Mouse (Mus musculus) liver, embryonic 13.5 days (tissue): ENCODE data around the gene Oard1. TPM values are rescaled to one million over a fixed set of nuclear protein-coding genes. Genes with fewer than 3 reads are reported as not detected.

Experiments
- ATAC-seq: fragments of 200-750 bp; cut with Nextera tagmentation; 2 replicates; pipeline ENCODE4 v1.8.0; 2017; ENCODE audit warnings: low read depth, mild to moderate bottlenecking, moderate number of reproducible peaks, moderate library complexity
- DNase-seq: peaks from one replicate; pipeline ENCODE4 v3.0.0; 2022
- H3K27ac ChIP-seq: fragments of 300-500 bp; sonication (generic); 2 replicates; pipeline ENCODE4 v1.5.1; 2015; ENCODE audit warnings: moderate library complexity, mild to moderate bottlenecking, inconsistent platforms
- H3K27me3 ChIP-seq: fragments of 300-500 bp; sonication (generic); 2 replicates; pipeline ENCODE4 v1.6.1; 2015; ENCODE audit warnings: mild to moderate bottlenecking, inconsistent platforms
- H3K36me3 ChIP-seq: fragments of 300-500 bp; sonication (generic); 2 replicates; pipeline ENCODE4 v1.6.1; 2015; ENCODE audit warnings: mild to moderate bottlenecking, inconsistent platforms
- H3K4me1 ChIP-seq: fragments of 300-500 bp; sonication (generic); replicated peaks from 2 replicates; pipeline ENCODE4 v1.6.1; 2015; ENCODE audit warnings: inconsistent platforms
- H3K4me2 ChIP-seq: fragments of 300-500 bp; sonication (generic); 2 replicates; pipeline ENCODE4 v1.6.1; 2015; ENCODE audit warnings: inconsistent platforms, mild to moderate bottlenecking, moderate library complexity
- H3K4me3 ChIP-seq: fragments of 300-500 bp; sonication (generic); replicated peaks from 2 replicates; pipeline ENCODE4 v1.5.1; 2015; ENCODE audit warnings: mild to moderate bottlenecking, inconsistent platforms
- H3K9ac ChIP-seq: fragments of 300-500 bp; sonication (generic); 2 replicates; pipeline ENCODE4 v1.6.1; 2015; ENCODE audit warnings: mild to moderate bottlenecking, inconsistent platforms
- H3K9me3 ChIP-seq: fragments of 300-500 bp; sonication (generic); replicated peaks from 2 replicates; pipeline ENCODE4 v1.6.1; 2016; ENCODE audit warnings: inconsistent platforms
- WGBS: fragments of 180-500 bp; shearing (Covaris S2); methylation state at CpG from one replicate; pipeline ENCODE4 v1.1.7; 2015; ENCODE audit not compliant: insufficient replicate concordance; 5-methylcytosine and 5-hydroxymethylcytosine counted together
- polyA plus RNA-seq: library from polyadenylated mRNA; unstranded; fragments of >200 nt; fragmentation: Nextera tagmentation; extraction: Ambion mirVana; gene quantifications from 2 replicates; pipeline ENCODE4 v1.2.1, GENCODE M21; 2015

Oard1 gene
- polyA plus RNA-seq, 1 experiment from 2014 or later, result 58.9 TPM

- Histone ChIP-seq H3K27ac (0 out of 2 replicates have a peak overlapping the region, but pooled peaks have one; percentile 23), H3K4me3 (no peak overlapping the region), H3K27me3 (no peaks in the 10 kb centered on the region), H3K9me3 (no peaks in the 10 kb centered on the region), H3K36me3 (peaks cover 52% of the 10 kb centered on the region), H3K4me1 (peaks cover 11% of the 10 kb centered on the region), H3K9ac (no peak overlapping the region), H3K4me2 (no peak overlapping the region)
- ATAC-seq (peak; percentile 31; the same call in 1 of the 2 replicates), DNase-seq (no peak)
- 20% methylated on average over 2 of the region's 2 CpGs for WGBS
These were observed 23.9 kb upstream of the Oard1 start for GRCm38 (mm10) chr17:48385786-48386461.

GRCm38 (mm10) chr17:48388666-48389065 is 21.1 kb upstream of the Oard1 start:
- no peaks in the 10 kb centered on the region for H3K27me3 ChIP-seq

GRCm38 (mm10) chr17:48389442-48389841 is 20.4 kb upstream of the Oard1 start:
- Histone ChIP-seq H3K9ac (no peak overlapping the region), H3K27me3 (no peaks in the 10 kb centered on the region), H3K4me2 (no peak overlapping the region), H3K27ac (no peak overlapping the region), H3K36me3 (peaks cover 87% of the 10 kb centered on the region), H3K4me1 (peaks cover 11% of the 10 kb centered on the region), H3K9me3 (no peaks in the 10 kb centered on the region), H3K4me3 (no peak overlapping the region)
- 58% methylated on average over 5 of the region's 5 CpGs for WGBS
- ATAC-seq (no peak), DNase-seq (no peak)

More at GRCm38 (mm10) chr17:48388666-48389065, 21.1 kb upstream of the Oard1 start:
- Histone ChIP-seq H3K27ac (no peak overlapping the region), H3K9me3 (no peaks in the 10 kb centered on the region), H3K9ac (no peak overlapping the region), H3K36me3 (peaks cover 79% of the 10 kb centered on the region), H3K4me1 (peaks cover 11% of the 10 kb centered on the region), H3K4me2 (no peak overlapping the region), H3K4me3 (no peak overlapping the region)
- DNase-seq (no peak), ATAC-seq (no peak)
- 79% methylated on average over 2 of the region's 2 CpGs for WGBS

- no peak overlapping the region for H3K4me3 ChIP-seq
- H3K36me3 ChIP-seq, result peaks cover 100% of the 10 kb centered on the region
- H3K4me2 ChIP-seq, result no peak overlapping the region
- no peaks in the 10 kb centered on the region for H3K27me3 ChIP-seq
- WGBS, result 88% methylated on average over 5 of the region's 5 CpGs
- ATAC-seq (no peak), DNase-seq (no peak)
- no peak overlapping the region for H3K27ac ChIP-seq
- H3K9me3 ChIP-seq, result no peaks in the 10 kb centered on the region
- H3K9ac ChIP-seq, result no peak overlapping the region
- H3K4me1 ChIP-seq, result peaks cover 2% of the 10 kb centered on the region
These were observed 18.4 kb upstream of the Oard1 start for GRCm38 (mm10) chr17:48391446-48391845.

GRCm38 (mm10) chr17:48392616-48393015 is 17.2 kb upstream of the Oard1 start:
- Histone ChIP-seq H3K4me1 (no peaks in the 10 kb centered on the region), H3K9me3 (no peaks in the 10 kb centered on the region), H3K27me3 (no peaks in the 10 kb centered on the region), H3K4me2 (no peak overlapping the region), H3K9ac (no peak overlapping the region), H3K4me3 (no peak overlapping the region), H3K36me3 (peaks cover 100% of the 10 kb centered on the region), H3K27ac (no peak overlapping the region)
- 89% methylated on average over 3 of the region's 3 CpGs for WGBS
- no peak for ATAC-seq
- DNase-seq, result no peak

GRCm38 (mm10) chr17:48401710-48402109 is 8.1 kb upstream of the Oard1 start:
- WGBS, result 73% methylated on average over 4 of the region's 4 CpGs
- no peak overlapping the region for H3K4me2 ChIP-seq
- H3K4me1 ChIP-seq, result peaks cover 60% of the 10 kb centered on the region
- peaks cover 72% of the 10 kb centered on the region for H3K36me3 ChIP-seq
- no peak for DNase-seq
- no peak overlapping the region for H3K27ac ChIP-seq
- ATAC-seq, result no peak
- H3K4me3 ChIP-seq, result no peak overlapping the region
- no peaks in the 10 kb centered on the region for H3K9me3 ChIP-seq
- H3K27me3 ChIP-seq, result no peaks in the 10 kb centered on the region
- no peak overlapping the region for H3K9ac ChIP-seq

GRCm38 (mm10) chr17:48402751-48403150 is 7.1 kb upstream of the Oard1 start:
- ATAC-seq, result no peak
- no peaks in the 10 kb centered on the region for H3K27me3 ChIP-seq
- peak overlapping the region; percentile 29 for H3K9ac ChIP-seq
- no peak overlapping the region for H3K4me2 ChIP-seq
- H3K36me3 ChIP-seq, result peaks cover 61% of the 10 kb centered on the region
- no peak overlapping the region for H3K27ac ChIP-seq
- no peaks in the 10 kb centered on the region for H3K9me3 ChIP-seq
- no peak overlapping the region for H3K4me3 ChIP-seq
- no peak for DNase-seq
- peaks cover 70% of the 10 kb centered on the region for H3K4me1 ChIP-seq
- 88% methylated on average over 3 of the region's 3 CpGs for WGBS

GRCm38 (mm10) chr17:48403848-48404247 is 6.0 kb upstream of the Oard1 start:
- Histone ChIP-seq H3K36me3 (peaks cover 50% of the 10 kb centered on the region), H3K4me2 (peak overlapping the region; percentile 34), H3K4me1 (peaks cover 73% of the 10 kb centered on the region), H3K27ac (peak overlapping the region; percentile 100), H3K9me3 (no peaks in the 10 kb centered on the region), H3K4me3 (no peak overlapping the region; the same call in 1 of the 2 replicates), H3K27me3 (no peaks in the 10 kb centered on the region), H3K9ac (peak overlapping the region; percentile 46)
- ATAC-seq (no peak), DNase-seq (no peak)
- WGBS, result 56% methylated on average over 2 of the region's 2 CpGs

GRCm38 (mm10) chr17:48404706-48405105 is 5.1 kb upstream of the Oard1 start:
- no peak overlapping the region; the same call in 1 of the 2 replicates for H3K4me3 ChIP-seq
- WGBS, result 17% methylated on average over 1 of the region's 1 CpGs
- ATAC-seq, result peak; percentile 21
- peak overlapping the region; percentile 46; the same call in 1 of the 2 replicates for H3K9ac ChIP-seq
- H3K4me1 ChIP-seq, result peaks cover 67% of the 10 kb centered on the region
- peaks cover 42% of the 10 kb centered on the region for H3K36me3 ChIP-seq
- peak overlapping the region; percentile 100 for H3K27ac ChIP-seq
- no peaks in the 10 kb centered on the region for H3K9me3 ChIP-seq
- H3K27me3 ChIP-seq, result no peaks in the 10 kb centered on the region
- peak overlapping the region; percentile 34 for H3K4me2 ChIP-seq
- DNase-seq, result peak; percentile 45

- Histone ChIP-seq H3K4me3 (peak overlapping the region; percentile 83), H3K4me2 (peak overlapping the region; percentile 92), H3K9me3 (no peaks in the 10 kb centered on the region), H3K4me1 (peaks cover 72% of the 10 kb centered on the region), H3K27me3 (no peaks in the 10 kb centered on the region), H3K9ac (peak overlapping the region; percentile 99), H3K27ac (peak overlapping the region; percentile 100), H3K36me3 (peaks cover 27% of the 10 kb centered on the region)
- WGBS, result 28% methylated on average over 4 of the region's 4 CpGs
- ATAC-seq, result no peak
- DNase-seq, result peak; percentile 54
These were observed 2.7 kb upstream of the Oard1 start for GRCm38 (mm10) chr17:48407154-48407553.

GRCm38 (mm10) chr17:48407910-48408525 is 1.8 kb upstream of the Oard1 start:
- ATAC-seq (no peak), DNase-seq (peak; percentile 21)
- WGBS, result 5% methylated on average over 8 of the region's 8 CpGs
- Histone ChIP-seq H3K9ac (peak overlapping the region; percentile 99), H3K27ac (peak overlapping the region; percentile 100), H3K9me3 (no peaks in the 10 kb centered on the region), H3K36me3 (peaks cover 28% of the 10 kb centered on the region), H3K4me3 (peak overlapping the region; percentile 83), H3K4me2 (peak overlapping the region; percentile 92), H3K4me1 (peaks cover 71% of the 10 kb centered on the region), H3K27me3 (no peaks in the 10 kb centered on the region)
